Mouse (Mus musculus): ENCODE data around the gene Adgrv1. TPM values are rescaled to one million over a fixed set of nuclear protein-coding genes. Genes with fewer than 3 reads are reported as not detected.

The Adgrv1 gene
- polyA plus RNA-seq, 1 experiment from 2014 or later, result not detected

DNA sequence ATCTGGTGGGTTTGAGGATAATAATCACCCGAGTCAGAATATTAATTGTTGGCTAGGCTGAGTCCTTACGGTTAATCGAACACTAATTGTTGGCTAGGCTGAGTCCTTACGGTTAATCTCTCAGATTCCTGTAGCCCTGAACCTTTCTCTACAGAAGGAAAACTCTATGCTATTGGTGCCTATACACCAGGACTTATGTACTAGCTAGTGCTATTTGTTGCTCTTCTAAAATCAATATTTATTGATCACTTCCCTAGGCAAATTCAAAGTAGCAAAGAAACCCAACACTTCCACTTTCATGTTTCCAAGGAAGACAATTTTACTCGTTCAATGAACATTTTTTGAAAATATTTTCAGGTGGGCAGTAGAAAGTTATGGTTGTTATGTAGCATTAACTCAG is 278.4 kb downstream of the Adgrv1 start:
- 96% methylated on average over 5 of the region's 5 CpGs for WGBS (ENCODE audit: missing documents)
- no peak overlapping the region for H3K27ac ChIP-seq

DNA sequence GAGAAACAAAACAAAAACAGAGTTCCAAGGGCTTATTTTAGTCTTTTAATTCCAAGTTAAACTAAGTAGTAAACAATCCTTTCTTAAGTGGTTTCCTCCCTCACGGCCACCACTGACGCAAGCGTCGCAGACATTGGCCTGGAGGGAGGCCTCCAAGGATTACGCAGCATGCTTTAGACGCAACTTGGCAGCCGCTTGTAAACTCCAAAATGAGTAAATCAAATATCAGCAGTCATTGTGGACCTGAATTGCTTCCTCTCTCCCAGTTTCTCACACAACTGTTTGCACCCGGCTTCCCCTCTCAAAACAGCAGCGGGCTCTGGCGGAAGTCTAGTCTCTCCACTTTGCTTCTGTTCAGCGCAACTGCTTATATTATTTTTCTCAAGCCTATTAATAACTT is 280.7 kb downstream of the Adgrv1 start:
- Histone ChIP-seq H3K36me3 (ENCODE audit: inconsistent target) (no peaks in the 10 kb centered on the region), H3K4me3 (ENCODE audit: inconsistent target) (no peak overlapping the region), H3K27ac (no peak overlapping the region), H3K79me2 (ENCODE audit: inconsistent target) (no peaks in the 10 kb centered on the region)
- WGBS (ENCODE audit: missing documents), result 5% methylated on average over 11 of the region's 11 CpGs

More for the DNA sequence above, 278.4 kb downstream of the Adgrv1 start:
- Histone ChIP-seq H3K36me3 (ENCODE audit: inconsistent target) (no peaks in the 10 kb centered on the region), H3K79me2 (ENCODE audit: inconsistent target) (no peaks in the 10 kb centered on the region), H3K4me3 (ENCODE audit: inconsistent target) (no peak overlapping the region)

DNA sequence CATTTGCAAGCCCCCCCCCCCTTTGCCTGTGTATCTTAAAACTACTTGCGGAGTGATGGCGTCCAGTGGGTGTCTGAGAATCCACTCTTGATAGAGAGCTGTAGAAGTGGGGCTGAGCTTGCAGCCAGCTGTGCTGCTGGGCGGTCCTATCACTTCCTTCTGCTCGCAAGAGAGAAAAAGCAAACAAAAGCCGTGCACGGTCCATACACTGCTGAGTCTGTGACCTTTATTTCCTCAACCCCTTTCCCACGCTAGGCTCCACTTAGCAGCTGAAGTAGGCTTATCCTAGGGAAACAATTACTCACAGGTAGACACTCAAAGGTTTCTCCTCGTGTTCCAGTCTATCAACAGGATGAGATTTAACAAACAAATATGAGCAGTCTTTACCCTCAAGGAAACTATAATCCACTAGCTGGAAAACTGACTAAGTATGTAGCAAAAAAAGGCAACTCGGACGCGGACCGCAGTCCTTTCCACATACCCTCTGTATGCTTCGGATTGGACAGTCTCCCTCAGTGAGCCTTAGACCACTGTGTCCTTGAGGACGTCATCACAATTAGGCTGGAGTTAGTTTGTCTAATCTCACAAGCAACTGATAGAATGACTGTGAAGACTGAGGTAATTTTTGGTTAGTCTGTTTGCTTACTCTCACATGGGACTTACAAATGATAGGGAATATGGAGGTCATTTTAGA is 281.3 kb downstream of the Adgrv1 start:
- Histone ChIP-seq H3K27ac (no peak overlapping the region), H3K4me3 (ENCODE audit: inconsistent target) (peak overlapping the region; percentile 19), H3K79me2 (ENCODE audit: inconsistent target) (no peaks in the 10 kb centered on the region), H3K36me3 (ENCODE audit: inconsistent target) (no peaks in the 10 kb centered on the region)
- WGBS (ENCODE audit: missing documents), result 5% methylated on average over 14 of the region's 14 CpGs

DNA sequence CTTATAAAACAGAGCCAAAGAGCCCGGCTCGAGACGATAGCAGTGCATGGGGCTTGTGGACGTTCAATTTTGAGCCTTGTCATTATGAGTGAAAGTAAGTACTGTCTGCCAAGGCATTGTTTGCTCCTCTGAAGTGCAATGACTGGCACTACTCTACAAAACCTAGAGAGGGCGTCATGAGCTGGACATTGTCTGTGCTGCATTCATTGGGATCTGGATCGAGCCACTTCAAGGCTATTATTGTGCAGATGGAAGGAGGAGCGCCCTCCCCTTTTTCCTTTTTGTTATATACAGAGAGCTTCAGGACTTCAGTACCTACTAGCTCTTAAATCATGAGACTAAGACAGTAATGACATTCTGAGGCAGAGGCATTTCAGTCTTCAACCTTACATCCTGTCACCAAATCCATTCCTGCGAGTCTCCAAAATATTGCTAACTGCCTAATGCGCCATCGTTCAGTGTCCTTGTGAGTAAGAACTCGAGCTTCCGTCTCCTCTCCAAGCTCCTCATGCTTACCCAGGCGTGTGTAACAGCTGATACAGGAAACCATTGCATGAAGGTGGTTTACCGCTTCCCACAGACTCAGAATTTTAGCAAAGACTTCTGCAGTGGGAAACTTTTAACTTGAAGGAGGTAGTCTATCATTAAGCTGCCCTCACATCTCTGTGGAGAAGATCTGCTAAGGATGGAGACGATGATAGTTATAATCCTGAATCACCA is 285.5 kb downstream of the Adgrv1 start:
- WGBS (ENCODE audit: missing documents), result 37% methylated on average over 15 of the region's 15 CpGs
- Histone ChIP-seq H3K36me3 (ENCODE audit: inconsistent target) (no peaks in the 10 kb centered on the region), H3K4me3 (ENCODE audit: inconsistent target) (no peak overlapping the region), H3K79me2 (ENCODE audit: inconsistent target) (no peaks in the 10 kb centered on the region), H3K27ac (no peak overlapping the region)

DNA sequence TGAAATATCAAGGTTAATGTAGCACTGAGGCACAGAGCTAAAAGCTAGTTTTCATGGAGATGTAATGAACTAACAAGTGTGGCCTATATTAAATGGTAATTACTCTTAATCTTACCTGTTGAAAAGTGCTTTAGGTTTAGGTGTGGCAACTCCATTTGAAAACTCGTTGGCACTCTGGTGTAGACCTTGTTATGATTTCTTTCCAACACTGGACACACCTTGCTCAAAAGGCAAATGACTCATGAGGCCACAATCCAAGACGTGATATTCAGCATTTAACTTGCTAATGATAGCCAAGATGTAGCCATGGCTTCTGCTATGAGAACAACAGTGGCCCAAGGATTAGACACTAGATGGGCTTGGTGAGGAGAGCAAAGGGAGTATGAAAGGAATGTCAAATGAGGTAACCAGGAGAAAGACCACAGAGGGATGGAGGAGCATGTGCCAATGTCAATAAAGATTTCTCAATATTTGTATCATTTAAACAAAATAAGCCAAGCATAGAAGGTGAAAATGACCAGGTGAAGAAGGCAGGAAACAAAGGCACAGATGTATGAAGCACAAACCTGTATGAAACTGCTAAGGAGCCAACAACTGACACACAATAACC is 289.9 kb downstream of the Adgrv1 start:
- no peak overlapping the region for H3K4me3 ChIP-seq (ENCODE audit: inconsistent target)
- no peak overlapping the region for H3K27ac ChIP-seq
- no peaks in the 10 kb centered on the region for H3K79me2 ChIP-seq (ENCODE audit: inconsistent target)
- 83% methylated on average over 2 of the region's 2 CpGs for WGBS (ENCODE audit: missing documents)
- H3K36me3 ChIP-seq (ENCODE audit: inconsistent target), result no peaks in the 10 kb centered on the region

DNA sequence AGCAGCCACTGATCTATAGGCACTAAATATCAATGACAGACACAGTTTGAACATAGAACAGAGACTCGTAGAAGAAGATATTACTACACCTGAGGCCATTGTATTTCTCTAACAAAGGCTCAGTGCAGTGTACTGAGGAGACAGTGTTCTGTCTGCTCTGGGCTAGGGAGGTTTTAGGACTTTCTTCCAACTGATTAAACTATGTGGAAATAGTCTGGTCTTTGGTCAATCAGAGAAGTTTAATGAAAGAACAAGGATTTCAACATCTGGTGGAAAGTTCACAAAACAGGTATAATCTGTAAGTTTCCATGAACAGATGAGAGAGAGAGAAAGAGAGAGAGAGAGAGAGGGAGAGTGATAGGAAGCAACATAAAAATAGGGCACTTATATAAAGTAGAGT is 297.7 kb downstream of the Adgrv1 start:
- H3K4me3 ChIP-seq (ENCODE audit: inconsistent target), result no peak overlapping the region
- no peaks in the 10 kb centered on the region for H3K79me2 ChIP-seq (ENCODE audit: inconsistent target)
- H3K27ac ChIP-seq, result no peak overlapping the region
- WGBS (ENCODE audit: missing documents), result 71% methylated on average over 1 of the region's 1 CpGs
- H3K36me3 ChIP-seq (ENCODE audit: inconsistent target), result no peaks in the 10 kb centered on the region

DNA sequence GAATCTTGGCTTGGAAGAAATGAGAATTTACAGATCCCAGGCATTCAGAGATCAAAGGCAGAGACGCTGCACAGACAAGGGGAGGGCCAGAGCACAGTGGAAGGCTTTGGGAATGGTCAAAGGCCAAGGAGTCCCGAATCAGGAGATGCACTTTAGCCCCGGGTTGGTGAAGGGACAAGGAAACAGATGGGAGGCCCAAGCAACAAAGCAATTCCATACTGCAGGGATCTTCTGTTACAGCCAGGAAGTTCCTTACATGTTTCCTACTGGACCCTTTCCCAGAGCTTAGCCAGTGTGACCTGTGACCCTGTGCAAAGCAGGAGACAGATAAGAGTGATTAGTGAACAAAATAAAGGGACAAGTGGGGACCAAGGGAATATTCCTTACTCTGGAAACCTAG is 300.9 kb downstream of the Adgrv1 start:
- 67% methylated on average over 3 of the region's 3 CpGs for WGBS (ENCODE audit: missing documents)

DNA sequence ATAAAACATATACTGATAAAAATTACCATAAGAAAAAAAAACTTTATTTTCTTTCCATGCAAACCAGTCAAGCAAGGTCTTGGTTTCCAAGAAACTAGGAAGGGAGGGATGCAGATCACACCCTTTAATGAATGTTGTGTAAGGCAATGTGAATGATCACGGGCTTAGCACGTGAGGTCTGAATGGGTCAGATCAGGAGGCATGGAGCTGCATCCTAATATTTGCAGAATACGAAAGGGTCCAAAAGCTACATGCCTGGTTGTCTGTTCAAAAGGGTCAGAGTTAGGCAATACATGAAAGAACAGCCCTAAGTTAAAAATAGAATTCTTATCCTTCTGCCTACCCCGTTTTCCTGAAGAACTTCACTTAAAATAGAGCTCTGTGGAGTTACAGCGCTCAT is 303.2 kb downstream of the Adgrv1 start:
- Histone ChIP-seq H3K79me2 (ENCODE audit: inconsistent target) (no peaks in the 10 kb centered on the region), H3K27ac (no peak overlapping the region), H3K4me3 (ENCODE audit: inconsistent target) (no peak overlapping the region), H3K36me3 (ENCODE audit: inconsistent target) (no peaks in the 10 kb centered on the region)
- 85% methylated on average over 5 of the region's 5 CpGs for WGBS (ENCODE audit: missing documents)

More for the DNA sequence above, 300.9 kb downstream of the Adgrv1 start:
- H3K27ac ChIP-seq, result no peak overlapping the region
- no peaks in the 10 kb centered on the region for H3K36me3 ChIP-seq (ENCODE audit: inconsistent target)
- no peaks in the 10 kb centered on the region for H3K79me2 ChIP-seq (ENCODE audit: inconsistent target)
- H3K4me3 ChIP-seq (ENCODE audit: inconsistent target), result no peak overlapping the region

DNA sequence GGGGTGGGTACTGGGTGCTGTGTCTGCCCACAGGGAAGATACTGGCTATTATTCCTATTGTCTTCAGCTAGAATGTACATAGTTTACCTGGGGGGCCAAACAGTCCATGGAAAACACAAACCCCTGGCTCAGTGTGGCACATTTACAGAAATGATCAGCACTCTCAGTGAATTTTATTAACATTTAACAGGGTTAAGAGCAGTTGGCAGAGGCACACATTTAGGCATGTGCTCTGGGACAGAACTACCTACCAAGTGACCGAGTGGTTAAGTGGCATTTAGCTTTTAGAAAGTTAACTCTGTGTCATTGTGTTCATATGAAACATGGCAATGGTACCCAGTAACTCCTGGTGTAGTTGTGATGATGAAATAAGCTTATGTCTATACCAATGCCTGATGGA is 304.8 kb downstream of the Adgrv1 start:
- Histone ChIP-seq H3K27ac (no peak overlapping the region), H3K79me2 (ENCODE audit: inconsistent target) (no peaks in the 10 kb centered on the region)
- 88% methylated on average over 1 of the region's 1 CpGs for WGBS (ENCODE audit: missing documents)

DNA sequence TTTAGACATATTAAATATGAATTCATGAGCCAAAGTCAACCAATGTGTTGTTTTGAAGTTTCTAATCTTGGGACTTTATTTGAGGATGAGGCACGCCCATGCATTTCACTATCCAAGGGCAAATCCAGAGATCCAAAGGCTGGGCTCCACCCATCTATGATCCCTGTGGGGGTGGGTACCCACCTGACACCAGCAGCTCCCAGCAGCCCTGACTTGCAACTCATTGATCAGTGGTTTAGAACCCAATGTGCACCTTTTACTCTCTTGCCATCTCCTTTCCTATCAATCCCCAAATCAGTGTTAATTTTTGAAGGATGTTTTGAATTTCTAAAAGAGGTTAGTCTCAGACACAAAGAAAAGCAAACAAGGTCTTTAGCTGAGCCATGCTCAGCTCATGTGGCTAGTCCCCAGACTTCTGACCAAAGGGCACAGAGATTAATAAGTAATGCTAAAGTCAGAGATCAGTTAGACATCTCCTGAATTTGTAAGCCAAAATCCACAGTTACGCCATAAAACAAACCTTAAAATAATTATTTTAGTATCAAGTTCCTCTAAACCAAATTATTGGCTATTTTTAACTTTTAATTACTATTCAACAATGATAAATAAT is 307.2 kb downstream of the Adgrv1 start:
- Histone ChIP-seq H3K4me3 (ENCODE audit: inconsistent target) (no peak overlapping the region), H3K27ac (no peak overlapping the region), H3K79me2 (ENCODE audit: inconsistent target) (no peaks in the 10 kb centered on the region), H3K36me3 (ENCODE audit: inconsistent target) (no peaks in the 10 kb centered on the region)
- WGBS (ENCODE audit: missing documents), result 95% methylated on average over 2 of the region's 2 CpGs

More for the DNA sequence above, 304.8 kb downstream of the Adgrv1 start:
- H3K4me3 ChIP-seq (ENCODE audit: inconsistent target), result no peak overlapping the region
- no peaks in the 10 kb centered on the region for H3K36me3 ChIP-seq (ENCODE audit: inconsistent target)

DNA sequence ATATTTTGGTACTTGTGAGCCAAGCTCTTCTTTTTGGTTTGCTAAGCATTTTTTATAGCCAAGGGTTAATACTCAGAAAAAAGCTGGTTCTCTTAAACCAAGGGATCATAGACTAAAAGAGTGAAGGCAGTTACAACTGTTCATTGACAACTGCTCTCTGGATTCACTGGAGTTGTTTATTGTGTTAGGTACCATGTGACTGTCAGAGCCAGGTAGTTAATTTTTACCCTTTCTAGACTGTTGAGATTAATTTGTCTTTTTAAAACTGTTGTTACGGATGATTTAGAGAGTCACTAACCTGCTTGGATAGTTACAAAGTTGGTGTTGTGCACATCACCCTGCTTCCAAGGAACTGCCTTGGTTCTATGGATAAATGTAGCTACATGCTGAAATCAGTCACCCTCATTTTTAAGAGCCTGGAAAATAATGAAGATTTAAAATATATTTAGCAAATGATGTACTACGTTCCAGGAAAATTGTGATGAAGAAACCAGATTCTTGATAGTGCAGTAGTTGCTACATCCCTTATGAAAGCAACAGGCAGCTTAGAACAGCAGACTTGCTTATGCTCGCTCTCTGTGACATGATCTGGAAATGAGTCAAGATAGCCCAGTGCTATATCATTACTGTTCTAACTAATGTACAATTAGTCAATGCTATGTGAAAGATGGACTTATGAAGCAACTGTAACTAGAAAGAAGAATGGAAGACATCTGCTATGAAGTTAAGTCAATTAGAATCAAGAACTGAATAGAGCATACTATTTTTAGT is 309.2 kb downstream of the Adgrv1 start:
- 100% methylated on average over 3 of the region's 3 CpGs for WGBS (ENCODE audit: missing documents)
- no peak overlapping the region for H3K4me3 ChIP-seq (ENCODE audit: inconsistent target)
- H3K36me3 ChIP-seq (ENCODE audit: inconsistent target), result no peaks in the 10 kb centered on the region
- no peak overlapping the region for H3K27ac ChIP-seq
- no peaks in the 10 kb centered on the region for H3K79me2 ChIP-seq (ENCODE audit: inconsistent target)

DNA sequence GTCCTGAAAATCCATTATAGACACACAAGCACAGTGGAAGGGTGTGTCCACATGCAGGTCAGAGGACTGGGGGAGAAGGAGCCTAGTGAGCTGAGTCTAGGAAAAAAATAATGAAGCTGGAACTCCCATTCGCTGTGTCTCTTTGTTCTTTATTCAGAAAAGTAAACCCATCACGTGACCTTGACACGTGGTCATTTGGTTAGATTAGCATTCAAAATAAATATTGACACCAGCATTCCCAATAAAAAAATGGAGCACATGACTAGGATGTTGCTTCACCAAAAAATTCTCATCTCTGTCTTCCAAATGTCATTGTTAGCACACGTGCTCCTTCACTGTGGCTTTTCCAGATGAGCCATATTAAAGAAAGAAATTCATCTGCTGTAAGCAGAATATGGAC is 316.4 kb downstream of the Adgrv1 start:
- Histone ChIP-seq H3K27ac (no peak overlapping the region), H3K36me3 (ENCODE audit: inconsistent target) (no peaks in the 10 kb centered on the region), H3K79me2 (ENCODE audit: inconsistent target) (no peaks in the 10 kb centered on the region), H3K4me3 (ENCODE audit: inconsistent target) (no peak overlapping the region)
- 87% methylated on average over 4 of the region's 4 CpGs for WGBS (ENCODE audit: missing documents)

DNA sequence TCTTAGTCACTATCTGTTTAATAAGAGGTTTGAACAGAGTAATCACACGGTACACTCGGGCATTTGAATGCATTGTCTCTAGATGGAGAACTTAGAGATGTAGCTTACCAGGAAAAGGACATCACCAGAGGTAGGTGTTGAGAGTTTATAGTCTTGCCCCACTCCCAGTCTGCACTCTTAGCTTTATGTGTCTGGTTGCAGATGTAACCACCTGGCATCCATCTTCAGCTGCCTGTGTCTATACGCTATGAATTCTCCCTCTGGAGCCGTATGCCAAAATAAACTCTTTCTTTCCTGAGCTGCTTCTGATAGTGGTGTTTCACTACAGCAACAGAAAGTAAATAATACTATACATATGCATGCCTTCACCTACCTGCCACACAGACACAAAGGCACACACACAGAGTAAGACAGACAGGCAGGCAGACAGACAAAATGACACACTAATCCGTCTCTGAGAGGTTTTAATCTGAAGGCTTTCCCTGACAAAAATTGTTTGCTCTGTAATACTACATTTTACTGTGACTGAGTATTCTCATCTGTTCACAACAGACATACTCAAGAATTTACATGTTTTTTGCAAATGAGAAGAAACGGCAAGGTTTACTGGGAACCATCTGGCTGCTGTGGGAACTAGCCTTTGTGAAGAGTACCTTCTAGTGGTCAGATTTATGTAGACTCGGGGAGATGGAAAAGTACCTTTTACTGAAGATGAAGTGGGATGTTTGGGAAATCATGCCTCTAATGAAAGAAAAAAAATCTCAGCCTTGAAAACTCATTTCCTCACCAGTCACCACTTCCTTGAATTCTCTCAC is 318.4 kb downstream of the Adgrv1 start:
- no peaks in the 10 kb centered on the region for H3K36me3 ChIP-seq (ENCODE audit: inconsistent target)
- no peak overlapping the region for H3K27ac ChIP-seq
- no peaks in the 10 kb centered on the region for H3K79me2 ChIP-seq (ENCODE audit: inconsistent target)
- no peak overlapping the region for H3K4me3 ChIP-seq (ENCODE audit: inconsistent target)
- WGBS (ENCODE audit: missing documents), result 65% methylated on average over 7 of the region's 7 CpGs

DNA sequence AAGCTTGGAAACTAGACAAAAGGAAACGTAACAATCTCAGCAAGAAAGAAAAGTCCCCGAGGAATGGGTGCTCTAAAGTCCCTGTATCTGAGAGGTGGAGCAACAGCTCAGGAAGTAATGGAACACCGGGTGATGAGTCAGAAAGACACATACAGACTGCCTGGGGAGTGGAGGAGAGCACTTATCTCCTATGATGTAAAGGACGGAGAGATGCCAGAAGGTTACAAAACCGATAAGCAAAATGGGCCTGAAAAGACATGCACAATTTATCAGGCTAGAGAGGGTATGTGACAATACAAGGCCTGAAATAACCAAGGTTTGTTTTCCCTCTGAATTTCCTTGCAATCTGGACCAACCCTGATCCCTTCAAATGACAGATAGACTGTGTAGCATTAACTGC is 320.8 kb downstream of the Adgrv1 start:
- Histone ChIP-seq H3K36me3 (ENCODE audit: inconsistent target) (no peaks in the 10 kb centered on the region), H3K79me2 (ENCODE audit: inconsistent target) (no peaks in the 10 kb centered on the region), H3K27ac (no peak overlapping the region), H3K4me3 (ENCODE audit: inconsistent target) (no peak overlapping the region)
- 86% methylated on average over 5 of the region's 5 CpGs for WGBS (ENCODE audit: missing documents)
